Mouse (Mus musculus): Measurements from ENCODE around the gene Olfr1018.

Gene Olfr1018

DNA sequence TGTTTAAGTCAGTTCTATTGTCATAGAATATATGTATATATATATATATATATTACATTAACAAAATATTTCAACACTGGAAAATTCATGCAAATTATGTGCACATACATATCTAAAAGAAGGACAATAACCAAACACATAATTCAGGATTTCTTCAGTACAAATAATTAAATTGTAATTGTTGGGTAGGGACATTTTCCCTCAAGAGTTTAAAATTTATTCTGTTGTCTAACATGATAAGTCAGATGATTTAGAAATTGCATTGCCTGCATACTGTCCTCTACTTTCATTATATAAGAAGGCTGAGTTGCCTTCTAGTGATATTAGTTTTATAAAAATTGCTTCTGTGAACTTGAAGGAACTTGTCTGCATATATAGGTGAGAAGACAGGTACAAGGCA, at the start of gene Olfr1018:
Olfr1018 (plus strand) TSS at position 301 of the 400 bp plus-strand sequence.
- no peak for DNase-seq

DNA sequence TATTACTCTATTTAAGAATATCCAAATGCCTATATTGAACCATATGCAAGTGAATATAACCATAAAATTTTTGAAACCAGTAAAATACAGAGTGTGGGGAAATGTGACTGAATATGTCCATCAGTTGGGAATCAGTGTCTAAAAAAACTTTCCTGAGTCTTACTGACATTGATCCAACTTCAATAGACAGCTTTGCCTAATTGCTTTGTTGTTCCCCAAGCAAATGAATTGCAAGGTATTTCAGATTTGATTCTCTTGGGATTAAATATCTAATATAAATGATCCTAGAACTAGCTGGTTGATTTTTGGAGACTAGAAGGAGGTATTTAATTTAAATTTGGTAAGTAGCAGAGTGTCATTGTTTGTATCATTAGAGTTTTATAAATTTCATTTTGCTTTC, 45.9 kb upstream of the Olfr1018 start, which contains the start of gene Olfr1014:
Olfr1014 (plus strand) TSS at position 301 of the 400 bp plus-strand sequence.
- no peak for DNase-seq

DNA sequence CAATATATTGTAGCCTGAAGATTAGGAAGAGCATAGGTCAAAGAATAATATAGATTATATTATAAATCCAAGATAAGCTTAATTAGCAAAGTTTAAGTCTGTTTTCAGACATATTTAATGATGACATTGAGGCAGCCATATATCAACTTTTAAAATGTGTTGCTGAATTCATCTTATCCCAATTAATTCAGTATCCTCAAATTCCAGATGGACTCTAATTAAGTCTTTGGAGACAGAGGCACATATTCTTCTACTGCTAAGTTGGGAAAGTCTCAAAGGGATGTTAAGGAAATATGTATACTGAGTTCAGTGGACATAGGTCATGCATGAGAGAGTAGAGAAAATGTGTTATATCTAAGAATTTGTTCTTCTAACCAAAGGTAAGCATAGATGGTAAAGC, 36.6 kb upstream of the Olfr1018 start, which contains the start of gene Olfr1015:
Olfr1015 (plus strand) TSS at position 301 of the 400 bp plus-strand sequence.
- DNase-seq: no peak

DNA sequence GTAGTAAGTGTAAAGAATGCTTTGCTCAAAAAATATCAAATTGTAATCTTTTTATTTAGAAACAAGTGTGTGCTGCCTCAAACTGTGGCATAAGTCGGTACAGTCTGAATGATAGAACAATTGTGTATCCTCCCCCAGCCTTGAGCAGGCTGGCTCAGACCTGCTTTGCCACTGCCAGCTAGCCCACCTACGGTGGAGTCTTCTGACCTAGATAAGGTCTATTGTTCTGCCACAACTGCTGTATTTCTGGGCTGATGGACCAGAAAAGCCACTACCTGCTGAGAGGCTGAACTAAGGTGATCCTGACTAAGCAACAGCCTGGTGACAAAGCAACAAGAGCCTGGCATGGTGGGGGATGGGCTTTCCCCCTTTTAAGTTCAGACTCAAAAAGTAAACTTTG, 25.9 kb upstream of the Olfr1018 start:
- DNase-seq: no peak

DNA sequence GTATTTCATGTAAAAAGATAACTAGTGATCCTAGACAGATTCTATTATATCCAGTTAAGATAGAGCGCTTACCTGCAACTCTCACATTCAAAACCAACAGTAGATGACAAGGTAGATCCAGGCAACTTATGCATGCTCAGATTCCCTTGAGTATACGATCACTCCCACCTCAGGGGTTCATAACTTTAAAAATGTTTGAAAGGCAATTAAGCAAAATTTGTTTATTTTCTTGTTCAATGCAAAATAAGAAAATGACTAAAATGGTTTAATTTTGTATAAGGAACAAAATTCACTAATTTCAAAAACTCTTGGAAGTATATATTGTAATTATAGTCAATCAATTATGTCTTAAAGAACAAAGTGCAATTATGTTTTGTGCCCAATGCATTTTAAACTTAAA, 15.8 kb upstream of the Olfr1018 start, which contains the start of gene Olfr1016:
Olfr1016 (minus strand) TSS at position 101 of the 400 bp plus-strand sequence.
- no peak for DNase-seq

DNA sequence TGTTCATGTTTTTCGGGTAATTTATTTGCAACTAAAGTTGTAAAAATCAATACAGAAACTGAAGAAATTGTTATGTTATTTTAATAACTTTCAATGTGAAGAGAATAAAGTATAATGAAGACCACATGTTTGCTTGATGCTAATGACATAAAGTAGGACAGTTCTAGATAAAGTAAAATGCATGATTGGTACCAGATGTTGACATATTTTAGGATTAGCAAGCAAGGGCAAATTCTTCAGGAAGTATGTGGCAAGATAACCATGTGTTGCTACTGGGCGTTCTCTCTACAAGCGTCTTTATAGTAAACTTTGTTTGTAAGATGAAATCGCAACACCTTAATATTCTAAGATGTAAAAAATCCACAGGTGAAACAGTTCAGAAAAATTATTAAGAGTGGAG, 13.8 kb upstream of the Olfr1018 start:
- no peak for DNase-seq

DNA sequence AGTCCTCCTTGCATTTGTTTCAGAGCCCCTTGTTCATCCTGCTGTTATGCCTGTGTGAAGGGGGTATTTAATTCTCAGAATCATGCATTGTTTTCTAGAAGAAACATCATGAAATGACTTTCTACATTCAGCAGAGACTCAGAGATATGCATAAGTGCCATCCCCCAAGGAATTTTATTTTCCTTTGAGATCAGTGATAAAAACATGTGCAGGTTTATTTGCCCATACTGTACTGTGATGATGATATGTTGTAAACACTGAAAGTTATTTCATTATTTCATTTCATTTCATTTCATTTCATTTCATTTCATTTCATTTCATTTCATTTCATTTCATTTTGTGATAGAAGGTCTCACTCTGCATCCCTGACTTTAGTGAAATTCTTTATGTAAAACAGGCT, 27.1 kb downstream of the Olfr1018 start, which contains the start of gene Olfr1019:
Olfr1019 (minus strand) TSS at position 101 of the 400 bp plus-strand sequence.
- no peak for DNase-seq

DNA sequence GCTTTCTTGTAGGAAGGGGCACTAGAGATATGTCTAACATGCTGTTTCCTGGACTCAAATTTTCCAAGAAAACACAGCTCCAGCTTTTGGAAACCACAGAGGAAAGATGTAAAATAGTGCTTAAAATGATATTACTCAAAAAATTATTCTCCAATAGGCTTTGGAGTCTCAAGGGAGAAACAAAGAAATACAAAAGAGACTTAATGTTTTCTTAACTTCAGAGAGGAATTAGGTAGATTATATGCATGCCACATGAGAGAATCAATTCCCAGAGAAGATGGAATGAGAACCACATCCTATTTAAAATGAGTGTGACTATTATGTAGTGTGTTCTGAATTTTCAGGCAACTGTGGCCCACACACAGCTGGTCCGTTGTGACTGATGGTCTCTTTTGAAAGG, 28.5 kb downstream of the Olfr1018 start, which contains the start of gene Olfr1020:
Olfr1020 (plus strand) TSS at position 301 of the 400 bp plus-strand sequence.
- DNase-seq: no peak

DNA sequence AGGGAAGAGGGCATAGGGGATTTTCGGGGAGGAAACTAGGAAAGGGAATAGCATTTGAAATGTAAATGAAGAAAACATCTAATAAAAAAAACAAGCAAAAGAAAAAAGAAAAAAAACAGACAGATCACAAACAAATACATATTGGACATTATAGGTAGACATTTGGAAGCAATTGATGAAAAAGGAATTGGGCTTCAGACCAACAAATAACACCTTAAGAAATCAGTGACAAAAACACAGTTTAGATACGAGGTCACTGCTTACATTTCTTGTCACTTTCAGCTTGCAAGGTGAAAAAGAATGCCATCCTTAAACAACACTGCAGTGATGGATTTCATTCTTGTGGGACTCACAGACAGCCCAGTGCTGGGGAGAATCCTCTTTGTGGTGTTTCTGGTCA, 50.0 kb downstream of the Olfr1018 start, which contains the start of gene Olfr1022:
Olfr1022 (plus strand) TSS at position 301 of the 400 bp plus-strand sequence.
- DNase-seq: no peak
